Mouse (Mus musculus): Measurements from ENCODE around the gene Myo1e. TPM values are rescaled to one million over a fixed set of nuclear protein-coding genes. Genes with fewer than 3 reads are reported as not detected.

The Myo1e gene
- polyA plus RNA-seq, 1 experiment from 2014 or later, result 7.5 TPM

DNA sequence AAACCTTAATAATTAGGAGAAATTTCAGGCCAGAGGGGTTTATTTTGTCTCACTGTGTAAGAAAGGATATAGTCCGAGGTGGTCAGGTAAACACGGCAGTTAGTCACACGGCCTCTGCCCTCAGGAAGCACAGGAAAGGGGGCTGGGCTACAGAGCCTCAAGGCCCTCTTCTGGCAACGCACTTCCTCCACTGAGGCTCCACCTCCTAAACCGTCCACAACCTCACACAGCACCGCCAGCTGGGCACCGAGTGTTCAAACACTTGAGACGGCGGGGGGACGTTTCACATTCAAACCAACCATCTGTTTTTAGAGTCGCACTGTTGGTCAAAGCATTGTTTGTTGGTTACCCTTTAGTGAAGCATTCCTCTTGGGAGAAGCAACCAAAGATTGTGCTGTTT, 12.5 kb upstream of the Myo1e start:
- H3K27ac ChIP-seq (ENCODE audit: low read depth, low read length), result no peak overlapping the region
- no peaks in the 10 kb centered on the region for H3K4me1 ChIP-seq (ENCODE audit: control insufficient read depth, insufficient read depth, low read depth, low read length)
- H3K27me3 ChIP-seq (replicated peaks; ENCODE audit: control insufficient read depth, insufficient read depth, low read length), result no peaks in the 10 kb centered on the region
- no peak for ATAC-seq
- no peak overlapping the region for H3K9ac ChIP-seq (ENCODE audit: low read depth, low read length)
- WGBS, result 76% methylated on average over 11 of the region's 11 CpGs
- H3K36me3 ChIP-seq (ENCODE audit: control insufficient read depth, insufficient read depth, low read length), result no peaks in the 10 kb centered on the region
- no peak overlapping the region for H3K4me2 ChIP-seq (ENCODE audit: low read length)
- no peaks in the 10 kb centered on the region for H3K9me3 ChIP-seq (ENCODE audit: control insufficient read depth, low read length)
- H3K4me3 ChIP-seq (ENCODE audit: low read length), result no peak overlapping the region

GRCm38 (mm10) chr9:70196956-70197659, 10.0 kb upstream of the Myo1e start:
- no peak overlapping the region for H3K27ac ChIP-seq (ENCODE audit: low read depth, low read length)
- no peak for ATAC-seq
- H3K9me3 ChIP-seq (ENCODE audit: control insufficient read depth, low read length), result no peaks in the 10 kb centered on the region
- no peaks in the 10 kb centered on the region for H3K36me3 ChIP-seq (ENCODE audit: control insufficient read depth, insufficient read depth, low read length)
- no peaks in the 10 kb centered on the region for H3K4me1 ChIP-seq (ENCODE audit: control insufficient read depth, insufficient read depth, low read depth, low read length)
- WGBS, result 78% methylated on average over 15 of the region's 15 CpGs
- H3K9ac ChIP-seq (ENCODE audit: low read depth, low read length), result no peak overlapping the region
- no peak overlapping the region for H3K4me3 ChIP-seq (ENCODE audit: low read length)
- H3K4me2 ChIP-seq (ENCODE audit: low read length), result no peak overlapping the region
- H3K27me3 ChIP-seq (replicated peaks; ENCODE audit: control insufficient read depth, insufficient read depth, low read length), result no peaks in the 10 kb centered on the region

GRCm38 (mm10) chr9:70197992-70198391, 9.2 kb upstream of the Myo1e start:
- Histone ChIP-seq H3K36me3 (ENCODE audit: control insufficient read depth, insufficient read depth, low read length) (no peaks in the 10 kb centered on the region), H3K4me2 (ENCODE audit: low read length) (no peak overlapping the region), H3K9ac (ENCODE audit: low read depth, low read length) (no peak overlapping the region), H3K27me3 (replicated peaks; ENCODE audit: control insufficient read depth, insufficient read depth, low read length) (no peaks in the 10 kb centered on the region), H3K4me1 (ENCODE audit: control insufficient read depth, insufficient read depth, low read depth, low read length) (no peaks in the 10 kb centered on the region), H3K4me3 (ENCODE audit: low read length) (no peak overlapping the region), H3K27ac (ENCODE audit: low read depth, low read length) (no peak overlapping the region), H3K9me3 (ENCODE audit: control insufficient read depth, low read length) (no peaks in the 10 kb centered on the region)
- no peak for ATAC-seq
- 92% methylated on average over 8 of the region's 8 CpGs for WGBS

DNA sequence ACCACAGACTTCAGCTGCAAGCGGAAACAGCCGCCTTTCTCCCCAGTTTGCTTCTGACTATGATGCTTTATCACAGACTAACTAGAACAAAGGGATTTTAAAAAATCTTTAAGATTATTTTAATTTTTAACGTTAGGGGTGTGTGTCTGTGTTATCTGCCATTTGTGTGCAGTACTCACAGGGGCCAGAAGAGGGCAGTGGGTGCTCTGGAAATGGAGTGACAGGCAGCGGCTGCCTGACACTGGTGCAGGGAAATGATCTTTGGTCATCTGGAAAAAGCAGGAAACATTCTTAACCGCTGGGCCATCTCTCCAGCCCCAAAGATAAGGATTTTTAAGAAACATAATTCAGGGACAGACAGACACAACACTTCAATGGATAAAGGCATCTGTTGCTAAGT, 4.4 kb upstream of the Myo1e start:
- ATAC-seq, result no peak
- no peak overlapping the region for H3K4me2 ChIP-seq (ENCODE audit: low read length)
- no peaks in the 10 kb centered on the region for H3K36me3 ChIP-seq (ENCODE audit: control insufficient read depth, insufficient read depth, low read length)
- H3K9ac ChIP-seq (ENCODE audit: low read depth, low read length), result no peak overlapping the region
- no peaks in the 10 kb centered on the region; the same call in 1 of the 2 replicates for H3K27me3 ChIP-seq (replicated peaks; ENCODE audit: control insufficient read depth, insufficient read depth, low read length)
- H3K4me1 ChIP-seq (ENCODE audit: control insufficient read depth, insufficient read depth, low read depth, low read length), result peaks cover 3% of the 10 kb centered on the region; the same call in 1 of the 2 replicates
- no peak overlapping the region for H3K4me3 ChIP-seq (ENCODE audit: low read length)
- H3K9me3 ChIP-seq (ENCODE audit: control insufficient read depth, low read length), result no peaks in the 10 kb centered on the region
- 61% methylated on average over 5 of the region's 5 CpGs for WGBS
- H3K27ac ChIP-seq (ENCODE audit: low read depth, low read length), result no peak overlapping the region

- no peak overlapping the region for H3K4me2 ChIP-seq (ENCODE audit: low read length)
- ATAC-seq, result no peak
Measured at GRCm38 (mm10) chr9:70203267-70204076, 3.7 kb upstream of the Myo1e start.

DNA sequence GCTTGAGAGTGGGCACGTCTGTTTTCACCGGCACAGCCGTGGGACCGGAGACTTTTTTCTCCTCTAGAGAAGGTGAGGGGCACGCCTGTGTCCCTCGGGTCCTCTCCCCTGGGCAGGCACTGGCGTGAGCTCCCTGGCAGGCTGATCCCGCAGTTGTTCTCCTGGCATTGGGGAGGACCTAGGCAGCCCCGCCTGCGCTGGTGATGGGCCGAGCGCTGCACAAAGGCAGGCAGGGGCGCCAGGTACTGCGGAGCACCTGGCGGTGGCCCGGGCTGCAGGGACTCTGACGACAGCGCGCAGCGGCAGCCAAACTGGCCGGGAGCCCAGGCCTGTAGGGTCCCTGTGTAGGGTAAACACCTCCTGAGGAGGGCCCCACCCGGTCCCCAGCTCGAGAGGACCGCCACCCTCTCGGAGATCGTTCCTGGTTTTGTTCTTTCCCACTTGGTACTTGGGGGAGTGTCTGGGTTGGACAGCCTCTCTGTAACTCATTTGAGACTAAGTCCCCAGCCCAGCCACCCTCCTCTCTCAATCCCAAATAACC, 901 bp downstream of the Myo1e start:
- peak overlapping the region; percentile 65 for H3K4me3 ChIP-seq (ENCODE audit: low read length)
- H3K9ac ChIP-seq (ENCODE audit: low read depth, low read length), result peak overlapping the region; percentile 69
- WGBS, result 0% methylated on average over 26 of the region's 26 CpGs
- H3K4me2 ChIP-seq (ENCODE audit: low read length), result peak overlapping the region; percentile 100
- H3K27me3 ChIP-seq (replicated peaks; ENCODE audit: control insufficient read depth, insufficient read depth, low read length), result no peaks in the 10 kb centered on the region; the same call in 1 of the 2 replicates
- ATAC-seq, result peak; percentile 37; the same call in 1 of the 2 replicates
- no peaks in the 10 kb centered on the region for H3K36me3 ChIP-seq (ENCODE audit: control insufficient read depth, insufficient read depth, low read length)
- H3K27ac ChIP-seq (ENCODE audit: low read depth, low read length), result peak overlapping the region; percentile 81
- H3K4me1 ChIP-seq (ENCODE audit: control insufficient read depth, insufficient read depth, low read depth, low read length), result peaks cover 7% of the 10 kb centered on the region; the same call in 1 of the 2 replicates
- no peaks in the 10 kb centered on the region for H3K9me3 ChIP-seq (ENCODE audit: control insufficient read depth, low read length)

More at GRCm38 (mm10) chr9:70203267-70204076, 3.7 kb upstream of the Myo1e start:
- WGBS, result 53% methylated on average over 15 of the region's 15 CpGs
- H3K36me3 ChIP-seq (ENCODE audit: control insufficient read depth, insufficient read depth, low read length), result no peaks in the 10 kb centered on the region
- H3K4me1 ChIP-seq (ENCODE audit: control insufficient read depth, insufficient read depth, low read depth, low read length), result peaks cover 7% of the 10 kb centered on the region; the same call in 1 of the 2 replicates
- H3K27ac ChIP-seq (ENCODE audit: low read depth, low read length), result no peak overlapping the region
- no peaks in the 10 kb centered on the region for H3K9me3 ChIP-seq (ENCODE audit: control insufficient read depth, low read length)
- no peak overlapping the region for H3K9ac ChIP-seq (ENCODE audit: low read depth, low read length)
- H3K4me3 ChIP-seq (ENCODE audit: low read length), result no peak overlapping the region
- no peaks in the 10 kb centered on the region; the same call in 1 of the 2 replicates for H3K27me3 ChIP-seq (replicated peaks; ENCODE audit: control insufficient read depth, insufficient read depth, low read length)

DNA sequence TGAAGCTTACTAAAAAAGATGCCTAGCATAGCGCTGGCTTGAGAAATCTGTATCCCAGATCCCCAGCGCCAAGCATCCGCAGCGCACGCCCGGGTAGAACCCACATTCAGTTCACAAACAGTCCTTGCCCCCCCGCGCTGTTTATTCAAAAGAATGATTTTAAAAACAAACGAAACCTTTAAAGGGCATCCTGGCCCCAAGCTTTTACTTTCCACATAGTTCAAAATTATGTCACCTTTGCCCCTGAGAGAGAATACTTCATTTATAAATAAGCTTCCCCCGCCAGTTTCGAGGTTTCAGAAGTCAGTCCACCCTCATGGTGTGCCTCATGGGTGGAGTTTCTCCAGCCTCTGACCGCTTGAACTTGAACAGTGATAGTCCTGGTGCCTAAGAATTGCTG, 1.6 kb downstream of the Myo1e start:
- H3K9ac ChIP-seq (ENCODE audit: low read depth, low read length), result no peak overlapping the region
- ATAC-seq, result no peak
- peak overlapping the region; percentile 100 for H3K4me2 ChIP-seq (ENCODE audit: low read length)
- no peaks in the 10 kb centered on the region for H3K36me3 ChIP-seq (ENCODE audit: control insufficient read depth, insufficient read depth, low read length)
- H3K9me3 ChIP-seq (ENCODE audit: control insufficient read depth, low read length), result no peaks in the 10 kb centered on the region
- H3K4me1 ChIP-seq (ENCODE audit: control insufficient read depth, insufficient read depth, low read depth, low read length), result peaks cover 7% of the 10 kb centered on the region; the same call in 1 of the 2 replicates
- WGBS, result 15% methylated on average over 12 of the region's 12 CpGs
- peak overlapping the region; percentile 65 for H3K4me3 ChIP-seq (ENCODE audit: low read length)
- no peak overlapping the region for H3K27ac ChIP-seq (ENCODE audit: low read depth, low read length)
- H3K27me3 ChIP-seq (replicated peaks; ENCODE audit: control insufficient read depth, insufficient read depth, low read length), result no peaks in the 10 kb centered on the region; the same call in 1 of the 2 replicates

- no peak overlapping the region for H3K9ac ChIP-seq (ENCODE audit: low read depth, low read length)
- no peak for ATAC-seq
- peaks cover 7% of the 10 kb centered on the region; the same call in 1 of the 2 replicates for H3K4me1 ChIP-seq (ENCODE audit: control insufficient read depth, insufficient read depth, low read depth, low read length)
- no peaks in the 10 kb centered on the region for H3K36me3 ChIP-seq (ENCODE audit: control insufficient read depth, insufficient read depth, low read length)
- H3K4me2 ChIP-seq (ENCODE audit: low read length), result no peak overlapping the region; the same call in 1 of the 2 replicates
- no peaks in the 10 kb centered on the region for H3K9me3 ChIP-seq (ENCODE audit: control insufficient read depth, low read length)
- no peak overlapping the region for H3K27ac ChIP-seq (ENCODE audit: low read depth, low read length)
- no peaks in the 10 kb centered on the region; the same call in 1 of the 2 replicates for H3K27me3 ChIP-seq (replicated peaks; ENCODE audit: control insufficient read depth, insufficient read depth, low read length)
- WGBS, result 67% methylated on average over 8 of the region's 8 CpGs
- no peak overlapping the region for H3K4me3 ChIP-seq (ENCODE audit: low read length)
Measured at GRCm38 (mm10) chr9:70209296-70210049, 2.3 kb downstream of the Myo1e start.

All from hindbrain, embryonic 16.5 days (tissue).